Mouse (Mus musculus): ENCODE data around the gene Fam166b.

GRCm38 (mm10) chr4:43418973-43419656, 9.8 kb downstream of the Fam166b start:
- TF ChIP-seq CTCF (IDR thresholded peaks at IDR 0.05; ENCODE audit: control insufficient read depth, insufficient read depth, insufficient read length) (no peak), MAX (IDR thresholded peaks at IDR 0.05) (no peak), MYOG (IDR thresholded peaks at IDR 0.05; ENCODE audit: control insufficient read depth, extremely low read depth, insufficient read length) (no peak)
